Mouse (Mus musculus): ENCODE measurements around the gene Raver2.

Gene Raver2

DNA sequence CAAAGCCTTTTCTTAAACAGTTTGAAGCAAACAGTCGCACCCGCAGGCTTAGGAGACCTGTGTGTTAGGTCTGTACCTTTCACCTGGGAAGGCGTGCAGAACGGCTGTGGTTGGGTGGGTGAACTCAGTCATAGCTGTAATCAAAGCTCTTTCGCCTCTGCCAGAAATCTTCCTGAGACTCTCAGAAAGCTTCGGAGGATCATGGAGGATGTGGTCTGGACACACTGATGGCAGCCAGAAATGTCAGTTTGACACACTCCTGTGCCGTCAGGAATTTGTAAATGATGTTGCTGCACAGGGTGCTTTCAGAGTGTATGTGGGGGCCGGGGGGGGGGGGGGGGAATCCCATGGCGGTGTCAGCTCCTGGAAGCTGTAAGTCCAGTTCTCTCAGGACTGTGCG lies 24.5 kb downstream of the Raver2 start:
- DNase-seq (ENCODE audit: low spot score in 2 of 2) = no peak

DNA sequence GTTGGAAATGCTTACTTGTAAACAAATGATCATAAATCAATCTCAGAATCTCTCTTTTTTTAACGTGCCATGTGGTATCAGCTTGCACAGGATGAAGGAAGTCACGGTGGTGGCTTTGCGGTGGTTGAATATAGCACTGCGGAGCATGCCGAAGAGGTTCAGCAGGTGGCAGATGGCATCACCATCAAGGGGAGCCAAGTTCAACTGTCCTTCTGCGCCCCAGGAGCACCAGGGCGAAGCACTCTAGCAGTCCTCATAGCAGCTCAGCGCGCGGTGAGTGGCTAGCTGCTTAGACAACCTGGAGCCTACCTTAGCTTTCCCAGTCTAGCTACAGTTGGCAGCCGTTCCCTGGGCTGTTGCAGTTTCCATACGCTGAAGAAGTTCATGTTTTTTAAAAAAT lies 38.3 kb downstream of the Raver2 start:
- DNase-seq (ENCODE audit: low spot score in 2 of 2) = no peak

DNA sequence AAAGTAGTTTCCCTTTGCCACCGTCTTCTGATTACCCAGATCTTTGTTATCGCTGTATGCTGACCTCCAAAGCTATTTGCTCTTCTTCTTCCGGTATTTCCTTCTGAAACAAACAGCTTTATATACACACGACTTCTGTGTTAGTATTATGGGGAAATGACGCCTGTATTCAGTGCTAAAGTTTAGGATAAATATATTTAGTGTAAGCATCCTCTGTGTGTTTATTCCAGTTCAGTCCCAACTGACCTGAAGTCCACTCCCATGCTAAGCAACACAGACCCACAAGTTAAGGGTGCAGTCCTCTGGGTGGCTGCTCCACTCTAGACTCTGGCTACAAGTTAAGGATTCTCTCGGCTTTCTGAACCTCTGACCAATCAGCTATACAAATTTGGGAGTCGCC lies 52.2 kb downstream of the Raver2 start:
- no peak for DNase-seq (ENCODE audit: low spot score in 2 of 2)

DNA sequence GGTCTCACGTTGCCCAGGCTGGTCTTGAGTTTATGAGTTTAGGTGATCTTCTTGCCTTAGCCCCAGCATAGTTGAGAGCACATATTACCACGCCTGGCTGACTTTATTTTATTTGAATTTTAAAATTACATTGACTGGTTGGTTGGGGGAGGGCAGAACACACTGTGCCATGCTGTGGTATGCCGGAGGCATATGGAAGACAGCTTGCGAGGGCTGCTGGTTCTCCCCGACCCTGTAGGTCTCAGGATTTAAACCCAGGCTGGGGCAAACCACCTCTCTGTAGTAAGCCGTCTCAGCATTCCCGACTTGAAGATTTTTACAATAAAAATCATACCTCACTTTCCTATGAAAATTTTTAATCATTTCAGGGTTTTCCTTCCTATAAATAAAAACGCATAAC lies 66.2 kb downstream of the Raver2 start:
- DNase-seq (ENCODE audit: low spot score in 2 of 2) = no peak

DNA sequence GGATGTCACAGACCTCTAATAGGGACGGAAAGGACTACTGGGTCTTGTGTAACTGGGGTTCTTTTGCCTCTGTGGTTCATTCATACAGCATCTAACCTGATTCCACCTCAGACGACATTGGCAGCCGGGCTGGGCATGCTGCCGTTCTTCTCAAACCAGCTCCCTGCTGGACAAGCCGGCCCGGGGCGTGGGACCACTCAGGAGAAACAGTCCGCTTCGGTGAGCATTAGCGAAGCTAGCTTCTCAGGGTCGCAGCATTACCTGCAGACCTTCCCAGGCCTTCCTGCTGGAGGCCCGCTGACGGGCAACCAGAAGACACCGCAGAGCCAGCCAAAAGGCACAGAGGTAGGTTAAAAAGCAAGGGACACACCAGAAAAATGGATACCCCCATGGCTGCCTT lies 67.1 kb downstream of the Raver2 start:
- DNase-seq (ENCODE audit: low spot score in 2 of 2) = no peak

DNA sequence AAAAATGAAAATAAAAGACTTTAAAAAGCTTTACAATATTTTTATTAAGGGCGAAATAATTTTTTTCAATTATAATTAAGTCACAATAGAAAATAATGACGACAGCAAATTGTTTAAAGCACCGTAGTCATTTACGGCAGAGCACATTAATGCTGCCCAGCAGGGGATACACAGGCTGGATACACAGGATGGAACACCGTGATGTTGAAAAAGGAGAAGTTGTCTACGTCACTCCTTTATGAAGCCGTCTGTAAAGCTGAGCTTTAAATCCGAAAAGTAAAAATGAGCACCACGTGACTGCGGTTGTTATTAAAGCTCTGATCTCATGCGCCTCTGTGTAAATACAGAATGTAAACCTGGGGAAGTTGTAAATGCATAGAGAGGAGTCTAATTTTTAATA lies 69.2 kb downstream of the Raver2 start:
- no peak for DNase-seq (ENCODE audit: low spot score in 2 of 2)

DNA sequence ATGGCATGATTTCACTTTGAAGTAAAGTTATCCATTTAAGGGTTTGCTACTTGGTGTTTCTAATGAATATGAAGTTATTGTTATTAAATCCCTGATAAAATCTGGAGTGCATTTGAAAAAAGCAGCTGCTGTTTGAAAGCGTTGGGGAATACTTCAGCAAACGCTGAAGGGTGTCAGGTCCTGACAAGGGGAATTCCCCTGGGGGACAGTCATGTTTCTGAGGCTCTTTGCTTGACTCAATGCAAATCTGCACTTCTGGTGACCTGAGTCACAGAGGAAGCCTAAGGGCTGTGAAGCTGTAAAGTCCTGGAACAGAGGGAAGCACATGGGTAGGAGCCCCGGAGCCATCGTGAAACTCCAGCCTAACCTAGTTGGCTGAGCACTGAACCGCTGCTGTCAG lies 73.0 kb downstream of the Raver2 start:
- DNase-seq (ENCODE audit: low spot score in 2 of 2) = no peak

DNA sequence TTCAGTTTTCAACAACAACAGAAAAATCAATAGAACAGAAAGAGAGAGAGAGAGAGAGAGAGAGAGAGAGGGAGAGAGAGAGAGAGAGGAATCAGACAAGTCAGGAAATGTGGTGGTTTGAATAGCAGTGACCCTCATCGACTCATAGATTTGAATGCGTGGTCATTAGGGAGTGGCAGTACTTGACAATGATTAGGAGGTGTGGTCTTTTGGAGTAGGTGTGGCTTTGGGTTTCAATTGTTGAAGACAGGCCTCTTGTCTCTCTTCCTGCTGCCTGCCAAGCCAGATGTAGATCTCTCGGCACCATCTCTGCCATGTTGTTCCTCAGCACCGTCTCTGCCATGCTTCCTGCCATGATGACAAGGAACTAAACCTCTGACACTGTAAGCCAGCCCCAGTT lies 75.1 kb downstream of the Raver2 start:
- DNase-seq (ENCODE audit: low spot score in 2 of 2) = no peak

DNA sequence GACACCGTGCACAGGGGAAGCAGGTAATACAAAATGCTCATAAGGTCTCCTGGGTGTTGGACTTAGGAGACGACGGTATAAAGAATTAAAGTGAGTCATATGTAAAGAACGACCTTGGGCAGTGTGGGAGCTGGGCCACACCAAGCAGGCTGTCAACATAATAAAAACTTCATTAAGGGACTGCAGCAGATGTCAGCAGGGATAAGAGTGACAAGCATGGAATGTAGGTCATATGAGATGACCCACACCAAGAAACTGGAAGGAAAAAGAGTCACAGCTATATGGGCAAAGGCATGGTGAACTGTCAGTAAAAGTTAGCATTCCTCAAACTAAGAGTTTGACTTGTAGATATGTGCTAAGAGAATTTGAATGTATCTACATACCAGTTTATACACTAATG lies 75.6 kb downstream of the Raver2 start:
- no peak for DNase-seq (ENCODE audit: low spot score in 2 of 2)

DNA sequence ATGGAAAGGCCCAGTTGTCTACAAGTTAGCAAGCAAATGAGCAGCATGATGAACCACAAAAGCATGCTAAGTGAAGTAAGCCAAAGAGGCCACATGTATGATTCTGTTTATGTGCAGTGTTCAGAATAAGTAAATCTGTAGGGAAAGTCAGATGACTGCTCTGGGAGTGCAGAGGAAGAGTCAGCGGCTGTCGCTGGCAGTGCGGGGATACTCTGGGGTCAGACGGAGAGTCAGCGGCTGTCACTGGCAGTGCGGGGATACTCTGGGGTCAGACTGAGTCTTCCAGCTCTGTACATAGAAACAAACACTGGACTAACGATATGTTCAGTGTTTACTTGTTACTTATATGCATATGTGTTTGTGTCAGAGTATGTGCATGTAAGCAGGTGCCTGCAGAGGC lies 76.0 kb downstream of the Raver2 start:
- no peak for DNase-seq (ENCODE audit: low spot score in 2 of 2)

DNA sequence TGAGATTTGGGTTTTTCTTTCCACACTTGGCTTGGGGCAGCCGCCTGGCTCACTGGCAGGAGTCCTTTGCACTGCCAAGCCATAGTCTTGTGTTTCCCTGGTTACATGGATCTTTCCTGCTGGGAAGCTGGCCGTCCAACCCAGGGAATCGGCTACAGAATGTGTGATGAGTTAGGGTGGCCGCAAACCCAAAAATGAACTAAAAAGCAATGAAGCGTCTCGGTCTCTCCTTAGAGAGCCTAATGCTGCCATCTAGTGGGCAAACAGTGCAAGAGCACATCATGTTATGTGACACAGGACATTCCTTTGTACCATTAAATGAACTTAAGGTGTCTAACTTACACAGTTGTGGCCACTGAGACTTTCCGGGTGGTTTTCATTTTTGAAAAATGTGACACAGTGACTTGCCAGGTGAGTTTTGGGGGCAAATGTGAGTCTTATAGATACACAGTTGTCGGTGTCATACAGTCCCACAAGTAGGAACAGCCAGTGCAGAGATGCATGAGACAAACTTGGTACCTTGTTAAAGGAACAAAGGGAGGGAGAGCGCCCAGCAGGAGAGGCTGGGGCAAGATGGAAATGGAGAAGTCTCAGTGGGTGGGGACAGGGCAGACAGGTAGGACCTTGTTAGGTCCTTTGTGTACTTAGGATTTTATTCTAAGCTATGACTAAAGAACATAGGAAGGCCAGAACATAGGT lies 77.4 kb downstream of the Raver2 start:
- peak; percentile 73 for DNase-seq (ENCODE audit: low spot score in 2 of 2)

DNA sequence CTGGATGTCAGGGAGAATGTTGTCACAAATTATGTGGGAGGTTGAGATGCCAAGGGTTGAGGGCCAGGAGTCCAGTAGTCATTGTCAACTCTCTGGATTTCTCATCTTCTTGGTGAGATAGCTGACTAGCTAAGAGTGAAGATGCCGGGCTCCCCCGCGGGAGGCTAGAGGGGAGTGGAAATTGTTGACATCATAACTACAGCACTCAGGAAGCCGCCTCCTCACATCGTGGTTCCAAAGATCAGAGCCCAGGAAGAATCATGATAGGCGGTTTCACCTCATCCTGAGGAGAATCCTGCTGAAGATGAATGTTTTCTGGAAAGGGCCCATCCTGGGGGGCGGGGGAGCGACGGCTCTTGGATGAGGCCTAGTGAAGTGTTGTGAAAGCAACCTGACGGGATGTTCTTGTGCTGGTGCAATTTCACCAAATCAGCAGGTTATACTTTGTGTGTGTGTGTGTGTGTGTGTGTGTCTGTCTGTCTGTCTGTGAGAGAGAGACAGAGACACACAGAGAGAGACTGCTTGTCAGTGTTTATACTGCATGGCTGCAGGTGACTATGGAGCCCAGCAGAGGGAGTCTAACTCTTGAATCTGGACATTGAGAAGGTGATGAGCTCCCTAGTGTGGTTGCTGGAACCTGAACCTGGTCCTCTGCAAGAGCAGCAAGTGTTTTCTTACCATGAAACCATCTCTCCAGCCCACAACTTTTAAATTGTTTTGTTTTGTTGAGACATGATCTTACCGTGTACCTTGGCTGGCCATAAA lies 78.3 kb downstream of the Raver2 start:
- DNase-seq (ENCODE audit: low spot score in 2 of 2) = no peak

DNA sequence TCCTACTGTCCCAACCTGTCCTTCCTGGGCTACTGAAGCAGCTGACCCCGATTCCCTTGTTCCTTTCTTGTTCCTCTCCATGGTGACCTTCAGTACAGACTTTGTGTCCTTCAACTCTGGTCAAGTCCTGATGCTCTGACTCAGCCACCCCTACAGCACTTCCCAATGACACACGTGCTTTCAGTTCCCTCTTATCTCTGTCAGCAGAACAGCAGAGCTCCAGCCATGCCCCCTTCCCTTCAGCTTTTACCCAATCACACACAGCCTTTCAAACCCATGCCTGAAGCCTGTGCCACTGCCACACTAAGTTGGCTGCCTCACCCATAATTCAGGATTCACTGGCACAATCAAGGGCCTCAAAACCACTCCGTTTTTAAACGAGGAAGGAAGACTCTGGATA lies 86.8 kb downstream of the Raver2 start:
- no peak for DNase-seq (ENCODE audit: low spot score in 2 of 2)

DNA sequence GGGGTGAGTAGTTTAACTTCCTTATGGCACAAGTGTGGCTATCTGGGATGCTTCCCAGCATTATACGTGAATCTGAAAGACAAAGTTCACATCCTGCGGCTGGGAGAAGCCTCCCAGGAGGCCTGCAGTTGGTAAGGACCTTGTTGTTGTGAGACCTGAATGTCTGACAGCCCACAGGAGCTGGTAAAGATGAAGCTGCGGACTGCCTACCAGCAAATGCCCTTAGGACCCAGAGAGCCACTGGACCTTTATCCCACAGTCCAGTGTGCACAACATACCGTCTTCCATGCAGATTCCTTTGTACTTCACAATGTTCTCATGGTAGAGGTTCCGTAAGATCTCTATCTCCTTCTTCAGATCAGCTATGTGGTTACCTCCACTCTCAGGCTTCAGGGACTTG lies 88.7 kb downstream of the Raver2 start:
- no peak for DNase-seq (ENCODE audit: low spot score in 2 of 2)

DNA sequence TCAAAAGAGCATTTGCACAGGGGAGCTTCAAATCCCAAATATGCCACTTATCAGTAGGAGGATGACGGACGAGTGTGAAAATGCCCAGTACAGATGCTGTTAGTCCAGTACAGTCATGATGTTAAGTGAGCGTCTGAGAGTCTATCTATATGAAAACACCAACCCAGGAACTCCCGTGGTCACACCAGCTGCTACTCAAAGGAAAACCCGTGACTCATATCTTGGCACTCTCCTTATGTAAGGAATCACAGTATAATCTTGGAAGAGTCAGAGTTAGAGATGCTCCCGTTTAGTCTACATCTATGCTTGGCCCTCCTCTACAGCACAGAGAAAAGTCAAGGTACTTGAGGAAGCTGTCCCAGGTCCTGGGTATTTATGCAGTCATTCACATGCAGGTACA lies 89.5 kb downstream of the Raver2 start:
- no peak for DNase-seq (ENCODE audit: low spot score in 2 of 2)

DNA sequence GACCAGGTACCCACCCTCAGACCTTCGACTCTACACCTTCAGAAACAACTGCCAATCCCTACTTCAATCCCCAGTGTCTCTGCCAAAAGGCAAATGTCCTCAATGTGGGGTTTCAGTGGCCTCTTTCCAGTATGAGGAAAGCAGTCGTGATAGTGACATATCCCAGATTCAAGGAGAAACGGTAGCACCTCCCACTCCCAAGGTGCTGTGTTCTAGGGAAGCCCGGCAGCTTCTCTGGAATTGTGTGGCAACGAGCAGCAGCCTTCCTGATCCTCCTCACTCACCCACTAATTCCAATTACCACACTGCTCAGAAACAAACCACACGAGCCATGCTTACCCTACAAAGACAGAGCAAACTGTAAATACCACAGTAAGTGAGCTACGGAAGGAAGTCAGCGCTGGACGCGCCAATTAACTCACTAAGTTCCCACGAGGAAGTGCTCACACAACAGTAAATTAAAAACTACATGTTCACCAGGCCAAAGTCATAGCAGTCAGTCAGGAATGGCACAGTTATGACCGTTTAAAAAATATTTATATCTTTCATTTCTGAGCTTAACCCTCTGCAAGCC lies 90.5 kb downstream of the Raver2 start:
- DNase-seq (ENCODE audit: low spot score in 2 of 2) = no peak

DNA sequence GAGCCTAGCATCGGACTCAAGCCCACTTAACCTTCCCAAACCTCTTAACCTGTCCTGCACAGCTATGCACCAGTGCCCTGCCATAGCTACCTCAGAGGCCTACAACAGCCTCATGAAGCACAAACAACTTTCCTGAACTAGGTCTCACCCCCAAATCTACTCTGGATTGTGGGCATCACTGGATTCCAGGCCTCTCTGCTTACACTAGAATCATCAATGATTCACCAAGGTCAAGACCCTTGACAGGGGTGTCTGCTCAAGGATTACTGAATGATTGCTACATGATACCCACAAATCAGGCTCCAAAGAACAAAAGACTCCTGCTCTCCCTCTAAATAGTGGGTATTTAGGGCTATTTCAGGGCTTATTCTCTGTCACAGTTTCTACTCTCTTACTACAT lies 92.0 kb downstream of the Raver2 start:
- DNase-seq (ENCODE audit: low spot score in 2 of 2) = no peak

DNA sequence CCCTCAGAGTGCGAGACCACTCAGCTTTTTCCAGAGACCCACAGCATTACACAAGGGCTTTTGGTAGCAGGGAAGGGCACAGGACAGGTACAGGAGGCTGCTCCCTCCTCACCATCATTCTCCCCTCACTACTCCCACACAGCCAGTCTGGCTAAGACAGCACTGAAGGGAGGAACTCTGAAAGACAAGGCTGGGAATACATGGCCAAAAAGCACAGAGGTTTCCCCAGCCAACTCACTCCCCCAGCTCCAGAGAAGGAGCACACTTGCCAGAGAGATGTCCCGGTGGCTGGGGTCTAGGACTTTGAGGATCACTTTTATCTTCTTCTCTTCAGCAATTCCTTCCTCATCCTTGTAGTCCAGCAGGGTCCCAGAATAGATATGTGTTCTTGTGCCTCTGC lies 95.4 kb downstream of the Raver2 start:
- DNase-seq (ENCODE audit: low spot score in 2 of 2) = no peak

DNA sequence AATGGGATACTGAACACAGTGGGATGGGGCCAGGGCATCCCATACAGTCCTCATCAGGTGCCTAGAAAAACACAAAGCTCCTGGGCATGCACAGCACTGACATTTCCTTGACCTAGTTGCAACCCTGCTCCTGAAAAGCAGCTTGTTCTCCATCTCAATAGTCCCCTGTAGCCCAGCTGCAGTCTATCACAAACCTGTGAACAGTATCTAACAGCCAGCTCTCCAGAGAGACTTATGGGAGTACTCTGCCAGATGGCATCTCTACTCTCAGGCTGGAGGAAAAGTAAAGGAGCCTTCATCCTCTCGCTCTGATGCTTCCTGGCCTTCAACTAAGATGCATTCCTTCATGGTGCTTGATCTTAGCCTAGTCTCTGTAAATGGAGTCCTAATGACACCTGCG lies 95.9 kb downstream of the Raver2 start:
- no peak for DNase-seq (ENCODE audit: low spot score in 2 of 2)

DNA sequence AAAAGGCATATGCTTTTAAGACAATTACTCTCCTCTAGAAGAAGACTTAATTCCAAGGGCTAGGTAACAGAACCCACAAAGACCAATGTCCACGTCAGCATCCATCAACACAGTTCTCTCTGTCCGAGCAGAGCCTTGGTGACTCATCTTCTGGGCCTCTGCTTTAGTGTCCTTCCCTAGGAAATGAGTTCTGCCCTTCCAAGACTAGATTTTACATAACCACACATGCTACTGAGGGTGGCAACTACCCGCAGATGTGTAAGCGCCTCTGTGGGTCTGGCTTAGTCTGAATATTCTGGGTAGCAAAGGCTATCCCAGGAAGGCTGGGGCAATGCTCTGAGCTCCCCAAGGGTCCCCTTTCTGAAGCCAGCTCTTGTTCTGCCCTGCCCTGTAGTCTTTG lies 97.0 kb downstream of the Raver2 start:
- DNase-seq (ENCODE audit: low spot score in 2 of 2) = no peak

DNA sequence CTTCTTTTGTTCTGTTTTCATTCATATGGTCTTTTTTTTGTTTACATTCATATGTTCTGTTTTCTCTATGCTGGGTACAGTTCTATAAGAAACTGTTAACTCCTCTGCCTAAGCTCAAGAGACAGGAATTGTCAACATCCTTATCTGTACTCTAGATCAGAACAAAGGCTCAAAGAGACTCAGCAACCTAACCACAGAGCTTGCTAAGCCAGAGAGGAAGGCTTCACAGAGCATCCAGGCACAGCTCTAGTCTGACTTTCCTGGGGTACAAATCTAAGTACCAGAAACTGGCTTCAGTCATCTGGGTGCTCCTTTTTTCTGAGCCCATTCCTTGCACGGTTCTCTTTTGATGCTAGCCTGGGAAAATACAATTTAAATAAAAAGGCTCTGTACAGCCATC lies 99.0 kb downstream of the Raver2 start:
- no peak for DNase-seq (ENCODE audit: low spot score in 2 of 2)

DNA sequence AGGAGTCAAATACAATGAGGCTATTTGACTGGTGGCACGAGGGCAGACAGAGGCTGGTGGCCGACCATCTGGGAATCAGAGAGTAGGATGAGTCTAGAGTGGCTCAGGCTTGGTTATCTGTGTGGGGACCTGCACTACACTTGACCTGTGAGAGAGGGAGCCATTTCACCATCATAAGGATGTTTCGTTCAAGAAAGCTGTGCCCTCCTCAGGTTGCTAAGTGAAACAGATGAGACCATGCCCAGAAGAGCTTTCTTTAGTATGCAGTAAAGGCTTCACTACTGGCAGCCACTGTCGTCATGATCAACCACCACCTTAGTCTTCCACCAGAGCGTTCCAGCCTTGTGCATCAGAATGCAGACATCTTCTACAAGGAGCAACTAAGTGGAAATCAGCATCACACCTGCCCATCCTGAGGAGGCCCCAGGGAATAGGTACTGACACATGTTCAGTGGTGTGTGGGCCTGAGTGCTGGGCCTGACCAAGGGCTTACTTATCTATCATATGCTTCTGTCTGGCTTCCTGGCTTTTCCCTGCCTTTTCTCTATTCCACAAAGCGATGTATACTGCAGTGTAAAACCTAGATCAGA lies 99.5 kb downstream of the Raver2 start:
- DNase-seq (ENCODE audit: low spot score in 2 of 2) = peak in 1 of 2 experiments; percentile 25

DNA sequence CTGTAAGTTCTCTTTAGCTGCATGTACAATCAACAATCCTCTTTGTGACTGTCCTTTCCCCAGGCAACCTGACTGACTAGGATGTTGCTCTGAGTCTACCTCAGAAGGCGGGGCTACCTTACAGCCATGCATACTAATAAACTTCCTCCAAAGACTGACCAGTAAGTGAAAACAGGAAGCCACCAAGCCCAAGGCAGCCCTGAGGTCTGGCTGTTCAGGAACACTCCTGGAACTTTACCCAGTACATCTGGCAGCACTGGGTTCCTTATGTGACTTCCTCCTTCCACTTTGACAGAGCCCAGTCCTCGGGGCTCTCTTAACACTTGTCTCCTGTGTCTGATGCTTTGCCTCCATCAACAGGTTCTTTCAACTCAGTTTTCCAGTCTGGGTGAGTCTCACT lies 104.0 kb downstream of the Raver2 start:
- no peak for DNase-seq (ENCODE audit: low spot score in 2 of 2)
